Mouse (Mus musculus) heart, adult 2 months (tissue): Measurements from ENCODE around the gene Brd7.

Experiments
- CTCF ChIP-seq: fragments of 200-600 bp; IDR thresholded peaks from 2 replicates; pipeline ENCODE4 v1.8.1; 2022; ENCODE audit warnings: antibody characterized with exemption, mild to moderate bottlenecking, moderate library complexity
- EP300 ChIP-seq: fragments of 200-500 bp; IDR thresholded peaks from 2 replicates; pipeline ENCODE4 v1.6.1; 2011; ENCODE audit warnings: low read depth, low read length, control low read depth; ENCODE audit not compliant: insufficient read depth

- TF ChIP-seq EP300 (no peak), CTCF (no peak)
Observed at GRCm38 (mm10) chr8:88310286-88310685, 51.7 kb downstream of the Brd7 start.
